ENCODE assay signal across 8 mouse cellular contexts in the genomic region with DNA sequence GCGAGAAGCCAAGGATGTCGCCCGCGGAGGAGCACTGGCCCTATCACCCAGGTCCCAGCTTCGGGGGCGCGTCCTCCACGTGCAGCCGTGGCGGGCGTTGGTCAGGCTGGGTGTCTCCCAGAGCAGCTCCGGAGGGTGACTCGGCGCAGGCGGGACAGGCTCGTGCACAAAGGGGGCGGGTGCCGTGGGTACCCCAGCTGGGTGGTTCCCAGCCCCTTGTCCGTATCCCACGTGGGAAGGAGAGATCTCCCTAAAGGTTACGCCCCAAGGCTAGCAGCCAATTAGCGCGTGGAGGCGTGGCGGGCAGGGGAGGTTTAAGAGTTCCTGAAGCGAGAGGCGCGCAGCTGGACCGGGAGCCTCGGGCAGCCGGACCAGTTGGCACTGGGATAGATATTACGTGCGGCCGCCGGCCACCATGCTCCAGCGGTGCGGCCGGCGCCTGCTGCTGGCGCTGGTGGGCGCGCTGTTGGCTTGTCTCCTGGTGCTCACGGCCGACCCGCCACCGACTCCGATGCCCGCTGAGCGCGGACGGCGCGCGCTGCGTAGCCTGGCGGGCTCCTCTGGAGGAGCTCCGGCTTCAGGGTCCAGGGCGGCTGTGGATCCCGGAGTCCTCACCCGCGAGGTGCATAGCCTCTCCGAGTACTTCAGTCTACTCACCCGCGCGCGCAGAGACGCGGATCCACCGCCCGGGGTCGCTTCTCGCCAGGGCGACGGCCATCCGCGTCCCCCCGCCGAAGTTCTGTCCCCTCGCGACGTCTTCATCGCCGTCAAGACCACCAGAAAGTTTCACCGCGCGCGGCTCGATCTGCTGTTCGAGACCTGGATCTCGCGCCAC. TPM values are rescaled to one million over a fixed set of nuclear protein-coding genes. Genes with fewer than 3 reads are reported as not detected.
DNase-seq lines count a peak whose midpoint lies in the region; ATAC-seq and TF ChIP-seq lines count a peak whose summit lies in the region.

A gene (plus strand): TSS at position 320 of the 835 bp plus-strand sequence.

- peak within 1 kb of the TSS; percentile 84 for H3K9ac ChIP-seq in forebrain, embryonic 14.5 days (ENCODE audit: low read length)
- peak within 1 kb of the TSS; percentile 67 for H3K9ac ChIP-seq in lung, embryonic 14.5 days

- intact Hi-C loops in heart, postnatal 14 days (cut with DNase I) = loop anchor here (5.0 kb wide), 1 partner anchor 35 kb away; no protein-coding TSS in a partner anchor

- H3K4me2 ChIP-seq in forebrain, embryonic 14.5 days (ENCODE audit: low read length) = peak within 1 kb of the TSS; percentile 87
- peak within 1 kb of the TSS; percentile 81 for H3K4me2 ChIP-seq in lung, embryonic 14.5 days

- no peaks in the 10 kb centered on the region for H3K9me3 ChIP-seq in forebrain, embryonic 14.5 days (replicated peaks; ENCODE audit: control insufficient read depth, low read length)
- no peaks in the 10 kb centered on the region for H3K9me3 ChIP-seq in lung, embryonic 14.5 days (ENCODE audit: low read depth, low read length)

- TF ChIP-seq CTCF in lung, embryonic 14.5 days (IDR thresholded peaks at IDR 0.05; ENCODE audit: low read depth) = peak; percentile 40
- no peak; the same call in 1 of the 2 replicates for TF ChIP-seq CTCF in thymus, adult 2 months (IDR thresholded peaks at IDR 0.05; ENCODE audit: borderline replicate concordance, control insufficient read depth, extremely low read depth, insufficient read depth, low read length, poor library complexity)

- WGBS in forebrain, embryonic 14.5 days = under 1% methylated on average over 84 of the region's 91 CpGs
- under 1% methylated on average over 91 of the region's 91 CpGs for WGBS in lung, embryonic 14.5 days
- WGBS in thymus, adult 2 months = under 1% methylated on average over 91 of the region's 91 CpGs

- H3K4me3 ChIP-seq in forebrain, embryonic 14.5 days (ENCODE audit: low read depth, low read length) = peak within 1 kb of the TSS; percentile 64
- H3K4me3 ChIP-seq in lung, embryonic 14.5 days (ENCODE audit: low read depth, low read length) = peak within 1 kb of the TSS; percentile 60
- H3K4me3 ChIP-seq in thymus, adult 2 months (ENCODE audit: control insufficient read depth, insufficient read depth, low read length) = peak within 1 kb of the TSS; percentile 42

- H3K36me3 ChIP-seq in forebrain, embryonic 14.5 days (ENCODE audit: control insufficient read depth, insufficient read depth, low read length) = no peaks in the 10 kb centered on the region
- H3K36me3 ChIP-seq in lung, embryonic 14.5 days (ENCODE audit: insufficient read depth) = peaks cover under 1% of the 10 kb centered on the region; the same call in 1 of the 2 replicates
- H3K36me3 ChIP-seq in thymus, adult 2 months (ENCODE audit: control insufficient read depth, insufficient read depth, low read length) = no peaks in the 10 kb centered on the region

- peak; percentile 91 for DNase-seq in ES-CJ7 (ENCODE audit: low read depth, low spot score)
- DNase-seq in c-Kit-positive CD71-positive TER-119-negative erythroid progenitor cells, embryonic 14.5 days (ENCODE audit: low read depth) = peak; percentile 92
- peak; percentile 96 for DNase-seq in forebrain, embryonic 14.5 days (ENCODE audit: low spot score)
- peak; percentile 91 for DNase-seq in heart, postnatal 14 days
- peak; percentile 74 for DNase-seq in layer of hippocampus, adult 11-12 months (ENCODE audit: low spot score)
- peak; percentile 96 for DNase-seq in lung, embryonic 14.5 days
- peak; percentile 67 for DNase-seq in thymus, adult 2 months

- peak; percentile 57 for ATAC-seq in forebrain, embryonic 14.5 days
- peak; percentile 61 for ATAC-seq in lung, embryonic 14.5 days (ENCODE audit: insufficient read depth)
- peak; percentile 75 for ATAC-seq in neutrophil, adult 5-6 weeks (ENCODE audit: extremely low read depth, insufficient number of reproducible peaks, low FRiP score, poor library complexity, severe bottlenecking)

- H3K4me1 ChIP-seq in forebrain, embryonic 14.5 days (ENCODE audit: control insufficient read depth, insufficient read depth, low read length) = peaks cover 39% of the 10 kb centered on the region
- H3K4me1 ChIP-seq in lung, embryonic 14.5 days (ENCODE audit: insufficient read depth) = peaks cover 25% of the 10 kb centered on the region
- peaks cover 53% of the 10 kb centered on the region for H3K4me1 ChIP-seq in thymus, adult 2 months (replicated peaks; ENCODE audit: control insufficient read depth, insufficient read depth, low read length)

- peak within 1 kb of the TSS; percentile 97 for H3K27ac ChIP-seq in forebrain, embryonic 14.5 days (ENCODE audit: low read depth, low read length)
- peak within 1 kb of the TSS; percentile 76 for H3K27ac ChIP-seq in lung, embryonic 14.5 days (ENCODE audit: low read depth)
- peak within 1 kb of the TSS; percentile 57 for H3K27ac ChIP-seq in thymus, adult 2 months (ENCODE audit: control insufficient read depth, insufficient read depth, low read length)

- TF ChIP-seq POLR2A in thymus, adult 2 months (IDR thresholded peaks at IDR 0.05; ENCODE audit: control insufficient read depth, extremely low read depth, insufficient read depth, low read length, poor library complexity) = no peak

- H3K27me3 ChIP-seq in forebrain, embryonic 14.5 days (replicated peaks; ENCODE audit: control insufficient read depth, insufficient read depth, low read length) = peaks cover 3% of the 10 kb centered on the region; the same call in 1 of the 2 replicates
- H3K27me3 ChIP-seq in lung, embryonic 14.5 days (ENCODE audit: insufficient read depth, low read length) = peaks cover 52% of the 10 kb centered on the region
- peaks cover 5% of the 10 kb centered on the region; the same call in 1 of the 2 replicates for H3K27me3 ChIP-seq in thymus, adult 2 months (ENCODE audit: control insufficient read depth, insufficient read depth, low read length)

RNA-seq across cellular contexts. Expression of the gene that starts here (rescaled TPM):
- 30.9 TPM in 2 replicates for polyA plus RNA-seq in forebrain, embryonic 14.5 days (2014; fragmentation: Nextera tagmentation; extraction: Ambion mirVana)
- 10 to 100 TPM; 18.1 to 22.4 TPM for total RNA-seq in heart, postnatal 14 days (2021)
- 20.5 and 22.0 TPM in 2 replicates for polyA plus RNA-seq in lung, embryonic 14.5 days (2014; fragmentation: Nextera tagmentation; extraction: Ambion mirVana)
- total RNA-seq in neutrophil, adult 5-6 weeks (2017) = 229 and 273 TPM in 2 replicates
- 141 and 171 TPM in 2 replicates for polyA plus RNA-seq in thymus, adult 2 months (2012; rRNA removed)

Comparison
In these comparisons a context has a peak if more than half of its experiments do, and no peak if none do; other contexts are left out.
1. Peak in every context shown above with its lines: DNase-seq, ATAC-seq, H3K4me3 ChIP-seq and H3K27ac ChIP-seq.